Mouse (Mus musculus): ENCODE results near the gene Pkp4. TPM values are rescaled to one million over a fixed set of nuclear protein-coding genes. Genes with fewer than 3 reads are reported as not detected.

Gene Pkp4
- polyA plus RNA-seq, 1 experiment: 58.0 TPM

DNA sequence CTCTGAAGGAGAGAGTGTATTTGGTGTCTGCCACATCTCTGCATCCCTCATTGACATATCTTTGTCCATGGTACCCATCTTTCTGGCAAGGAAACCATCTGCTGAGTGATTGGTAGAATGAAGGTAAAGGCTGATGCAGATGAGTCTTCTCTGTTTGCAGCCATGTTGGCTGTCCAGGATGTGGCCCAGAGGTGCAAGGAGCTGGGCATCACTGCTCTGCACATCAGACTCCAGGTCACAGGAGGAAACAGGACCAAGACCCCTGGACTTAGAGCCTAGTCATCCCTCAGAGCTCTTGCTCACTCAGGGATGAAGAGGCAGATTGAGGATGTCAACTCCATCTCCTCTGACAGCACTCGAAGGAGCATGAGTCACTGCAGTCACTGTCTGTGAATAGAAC lies 235.9 kb downstream of the Pkp4 start:
- no peak for DNase-seq (ENCODE audit: low read depth)
- no peak for TF ChIP-seq CTCF (IDR thresholded peaks at IDR 0.05; ENCODE audit: borderline replicate concordance, extremely low read depth, insufficient read depth, insufficient read length)
- no peak for TF ChIP-seq POLR2A (IDR thresholded peaks at IDR 0.05; ENCODE audit: borderline replicate concordance, extremely low read depth, insufficient read depth, insufficient read length, poor library complexity, severe bottlenecking)

DNA sequence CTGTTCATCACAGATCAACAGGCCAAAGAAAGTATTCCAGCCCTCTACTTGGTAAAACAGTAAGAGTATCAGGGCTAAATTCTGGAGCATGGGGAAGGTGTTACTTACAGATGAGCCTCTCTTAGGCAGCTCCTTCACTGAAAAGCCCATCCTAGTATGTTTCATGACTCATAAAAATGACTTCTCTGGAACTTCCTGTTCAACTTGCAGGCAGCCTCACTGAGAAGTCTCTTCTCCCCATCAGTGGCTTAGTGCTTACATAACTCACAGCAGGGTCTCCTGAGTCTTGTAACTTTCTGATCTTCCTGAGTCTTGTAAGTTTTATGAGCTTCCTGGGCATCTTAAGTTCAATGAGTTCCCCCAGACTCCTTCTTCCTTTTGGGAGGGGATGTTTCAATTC lies 236.9 kb downstream of the Pkp4 start:
- TF ChIP-seq CTCF (IDR thresholded peaks at IDR 0.05; ENCODE audit: borderline replicate concordance, extremely low read depth, insufficient read depth, insufficient read length): no peak
- no peak for TF ChIP-seq POLR2A (IDR thresholded peaks at IDR 0.05; ENCODE audit: borderline replicate concordance, extremely low read depth, insufficient read depth, insufficient read length, poor library complexity, severe bottlenecking)
- no peak for DNase-seq (ENCODE audit: low read depth)

DNA sequence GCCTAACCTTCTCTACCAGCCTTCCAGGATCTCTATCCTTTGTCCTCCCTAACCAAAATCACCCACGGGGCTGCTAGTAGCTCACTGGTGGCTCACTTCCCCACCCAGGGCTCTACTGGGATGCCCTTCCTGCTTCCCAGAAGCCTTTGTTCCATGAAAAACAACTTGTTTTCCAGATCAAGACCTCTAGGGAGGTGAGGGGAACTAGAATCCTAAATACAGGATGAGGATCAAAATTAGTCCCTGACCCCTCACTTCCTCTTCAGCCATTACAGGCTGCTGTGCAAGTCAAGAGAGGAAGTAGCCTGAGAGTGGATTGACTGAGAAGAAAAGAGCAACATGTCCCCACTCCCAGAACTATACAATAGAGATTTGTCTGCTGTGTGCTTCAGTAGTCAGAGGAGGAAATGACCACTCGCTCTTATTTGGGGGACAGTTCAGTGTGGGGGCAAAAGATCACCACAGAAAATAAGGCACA lies 240.3 kb downstream of the Pkp4 start:
- TF ChIP-seq CTCF (IDR thresholded peaks at IDR 0.05; ENCODE audit: borderline replicate concordance, extremely low read depth, insufficient read depth, insufficient read length): no peak
- TF ChIP-seq POLR2A (IDR thresholded peaks at IDR 0.05; ENCODE audit: borderline replicate concordance, extremely low read depth, insufficient read depth, insufficient read length, poor library complexity, severe bottlenecking): no peak
- no peak for DNase-seq (ENCODE audit: low read depth)

DNA sequence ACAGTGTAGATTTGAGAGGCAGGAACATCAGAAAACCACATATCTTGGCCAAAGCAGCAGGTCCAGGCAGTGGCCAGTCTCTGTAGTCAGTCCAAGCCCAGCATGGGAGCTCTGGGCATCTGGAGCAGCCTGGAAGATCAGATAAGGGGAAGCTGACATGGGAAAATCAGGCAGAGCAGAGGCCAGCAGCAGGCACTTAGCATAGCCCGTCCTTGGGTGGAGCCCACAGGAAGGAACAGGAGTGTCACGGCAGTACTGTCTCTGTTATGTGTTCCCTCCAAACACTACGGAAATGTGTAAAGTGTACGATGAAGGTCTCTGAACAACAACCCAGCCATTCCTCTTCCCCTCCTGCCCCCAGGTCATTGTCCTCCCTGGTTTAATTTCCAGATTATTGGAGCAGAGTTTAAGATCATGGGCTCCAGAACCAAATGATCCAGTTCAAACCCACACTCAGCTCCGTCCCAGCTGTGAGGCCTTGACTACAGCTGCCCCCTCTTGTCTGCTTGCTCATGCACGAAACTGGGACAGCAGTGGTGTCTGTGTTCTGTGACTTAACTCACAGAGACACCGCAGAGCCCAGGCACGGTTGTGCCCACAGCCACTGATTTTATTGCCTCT lies 241.3 kb downstream of the Pkp4 start:
- no peak for DNase-seq (ENCODE audit: low read depth)
- no peak for TF ChIP-seq POLR2A (IDR thresholded peaks at IDR 0.05; ENCODE audit: borderline replicate concordance, extremely low read depth, insufficient read depth, insufficient read length, poor library complexity, severe bottlenecking)
- no peak for TF ChIP-seq CTCF (IDR thresholded peaks at IDR 0.05; ENCODE audit: borderline replicate concordance, extremely low read depth, insufficient read depth, insufficient read length)

DNA sequence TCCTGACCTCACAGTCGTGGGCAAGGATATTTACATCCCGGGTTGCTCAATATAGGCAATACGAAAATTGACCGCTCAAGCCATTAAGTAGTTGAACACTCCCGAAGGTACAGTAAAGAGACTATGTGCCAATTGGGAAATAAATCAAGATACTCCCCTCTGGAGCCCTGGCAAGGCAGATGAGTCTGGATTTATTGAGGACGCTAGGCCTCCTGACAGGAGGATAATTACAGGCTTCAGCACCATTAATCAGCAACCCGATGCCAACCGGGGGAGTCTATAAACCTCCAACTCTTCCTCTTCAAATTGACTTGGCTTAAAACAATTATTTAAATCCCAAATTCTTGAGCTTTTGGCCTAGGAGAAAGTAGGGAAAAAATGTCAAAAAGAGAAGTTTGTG lies 243.4 kb downstream of the Pkp4 start:
- DNase-seq (ENCODE audit: low read depth): no peak
- no peak for TF ChIP-seq CTCF (IDR thresholded peaks at IDR 0.05; ENCODE audit: borderline replicate concordance, extremely low read depth, insufficient read depth, insufficient read length)
- no peak for TF ChIP-seq POLR2A (IDR thresholded peaks at IDR 0.05; ENCODE audit: borderline replicate concordance, extremely low read depth, insufficient read depth, insufficient read length, poor library complexity, severe bottlenecking)

Other genes starting within 250 kb of the Pkp4 start
- gene Ccdc148, start 167 bp upstream of the Pkp4 start, polyA plus RNA-seq (2012; rRNA removed): 1.9 and 2.5 TPM in 2 replicates